Mouse (Mus musculus): ENCODE data around the gene Cd247.

GRCm38 (mm10) chr1:165833910-165834632, 45.6 kb downstream of the Cd247 start:
- TF ChIP-seq CTCF (IDR thresholded peaks at IDR 0.05; ENCODE audit: borderline replicate concordance, control insufficient read depth, extremely low read depth, insufficient read depth, low read length, poor library complexity) (no peak), POLR2A (IDR thresholded peaks at IDR 0.05; ENCODE audit: control insufficient read depth, extremely low read depth, insufficient read depth, low read length, poor library complexity) (no peak)

Measured in thymus, adult 2 months (tissue).